Mouse (Mus musculus) right cerebral cortex, postnatal 14 days (tissue): ENCODE results near the gene Olfr122.

Experiments used
- DNase-seq: peaks from one replicate; pipeline ENCODE4 v3.0.0; 2022

Olfr122 gene

DNA sequence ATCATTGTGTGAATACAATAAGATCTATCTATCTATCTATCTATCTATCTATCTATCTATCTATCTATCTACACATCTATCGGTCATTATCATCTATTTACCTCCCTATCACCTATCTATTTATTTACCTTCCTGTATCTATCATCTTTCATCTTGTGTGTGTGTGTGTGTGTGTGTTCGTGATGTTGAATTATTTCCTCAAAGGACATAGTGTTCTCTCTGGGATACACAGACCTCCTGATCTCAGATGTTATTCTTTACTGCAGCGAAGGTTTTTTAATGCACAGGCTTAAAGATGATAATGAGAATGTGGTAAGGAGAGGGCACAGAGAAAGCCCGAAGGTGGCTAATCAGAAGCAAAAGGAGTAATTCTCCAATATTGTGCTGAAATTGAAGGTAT is at the start of gene Olfr122:
Gene Olfr122, plus strand, starts transcription at position 301 of the 400 bp plus-strand sequence.
- no peak for DNase-seq

GRCm38 (mm10) chr17:37721508-37721907 is 46.9 kb upstream of the Olfr122 start, which contains the start of gene Olfr120:
TSS of gene Olfr120 (plus strand) at chr17:37721808.
- DNase-seq: no peak

GRCm38 (mm10) chr17:37738070-37738469 is 30.3 kb upstream of the Olfr122 start:
- DNase-seq: no peak

DNA sequence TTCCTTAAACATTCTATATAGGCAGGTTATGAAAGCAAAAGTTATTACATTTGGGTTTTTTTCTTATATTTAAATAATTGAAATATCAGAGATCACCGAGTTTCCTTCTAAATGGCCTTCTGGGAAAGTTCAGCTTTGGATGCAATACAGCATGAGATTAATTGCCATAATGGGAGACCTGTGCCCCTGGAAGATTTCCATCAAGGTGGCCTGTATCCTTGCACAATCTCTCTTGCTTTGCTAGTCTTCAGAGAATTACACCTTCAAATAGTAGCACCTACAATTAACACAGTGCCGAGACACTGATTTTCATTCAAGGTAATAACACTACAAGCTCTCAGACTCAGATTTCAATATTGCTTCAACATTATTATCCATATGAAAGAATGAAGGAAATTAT is 24.8 kb downstream of the Olfr122 start, which contains the start of gene Olfr123:
Gene Olfr123, plus strand, starts transcription at position 301 of the 400 bp plus-strand sequence.
- DNase-seq: no peak

GRCm38 (mm10) chr17:37799588-37799987 is 31.2 kb downstream of the Olfr122 start, which contains the start of gene Olfr124:
TSS of gene Olfr124 (plus strand) at chr17:37799888.
- no peak for DNase-seq
